8 mouse cellular contexts compared by ENCODE assay signal in genomic region chr16:84042010-84042449, GRCm38 (mm10).
DNase-seq lines count a peak whose midpoint lies in the region; ATAC-seq and TF ChIP-seq lines count a peak whose summit lies in the region.

No protein-coding gene starts in this region.

- 80% methylated on average over 4 of the region's 4 CpGs for WGBS in neural tube, embryonic 13.5 days
- WGBS in forebrain, postnatal 0 days, result 24% methylated on average over 4 of the region's 4 CpGs
- WGBS in stomach, embryonic 14.5 days, result 75% methylated on average over 4 of the region's 4 CpGs

- no peak overlapping the region for H3K4me2 ChIP-seq in neural tube, embryonic 13.5 days
- peak overlapping the region; percentile 8; the same call in 1 of the 2 replicates for H3K4me2 ChIP-seq in forebrain, postnatal 0 days (ENCODE audit: low read depth)
- no peak overlapping the region for H3K4me2 ChIP-seq in stomach, embryonic 14.5 days (replicated peaks; ENCODE audit: low read depth, low read length)

- no peaks in the 10 kb centered on the region for H3K9me3 ChIP-seq in neural tube, embryonic 13.5 days
- H3K9me3 ChIP-seq in forebrain, postnatal 0 days (ENCODE audit: low read length), result no peaks in the 10 kb centered on the region
- no peaks in the 10 kb centered on the region for H3K9me3 ChIP-seq in stomach, embryonic 14.5 days (ENCODE audit: control insufficient read depth, low read depth, low read length)

- intact Hi-C loops in left cerebral cortex, adult 2 months (cut with DNase I), result no loop called here
- intact Hi-C loops in gastrocnemius, adult 2 months (cut with DNase I), result no loop called here

- H3K4me1 ChIP-seq in neural tube, embryonic 13.5 days (replicated peaks), result no peaks in the 10 kb centered on the region
- H3K4me1 ChIP-seq in forebrain, postnatal 0 days (ENCODE audit: insufficient read depth), result 0 out of 2 replicates have a peak, but pooled peaks cover 5% of the 10 kb centered on the region
- no peaks in the 10 kb centered on the region for H3K4me1 ChIP-seq in stomach, embryonic 14.5 days (ENCODE audit: control insufficient read depth, insufficient read depth, low read length)

- no peak for TF ChIP-seq CTCF in forebrain, postnatal 0 days (IDR thresholded peaks at IDR 0.05; ENCODE audit: low read depth)
- no peak for TF ChIP-seq CTCF in left cerebral cortex, adult 2 months (IDR thresholded peaks at IDR 0.05)
- no peak for TF ChIP-seq CTCF in gastrocnemius, adult 2 months (IDR thresholded peaks at IDR 0.05)

- ATAC-seq in neural tube, embryonic 13.5 days (ENCODE audit: low read depth), result peak; percentile 85
- ATAC-seq in forebrain, postnatal 0 days, result peak; percentile 94
- peak; percentile 18; the same call in 1 of the 2 replicates for ATAC-seq in stomach, embryonic 14.5 days (ENCODE audit: insufficient number of reproducible peaks, insufficient read depth, low FRiP score, low read depth)

- H3K9ac ChIP-seq in neural tube, embryonic 13.5 days, result no peak overlapping the region
- H3K9ac ChIP-seq in forebrain, postnatal 0 days, result no peak overlapping the region
- no peak overlapping the region for H3K9ac ChIP-seq in stomach, embryonic 14.5 days (replicated peaks; ENCODE audit: low read depth, low read length)

- no peak for DNase-seq in neural tube, embryonic 10.5 days (ENCODE audit: extremely low spot score, low spot score)
- DNase-seq in forebrain, postnatal 0 days, result peak; percentile 88
- DNase-seq in left cerebral cortex, adult 2 months (ENCODE audit: extremely low spot score in 1 of 2, low spot score in 2 of 2), result peak; percentile 22 to 35
- no peak for DNase-seq in gastrocnemius, adult 18-20 months (ENCODE audit: low spot score)
- DNase-seq in natural killer cell, adult 2 months (ENCODE audit: low spot score in 2 of 2), result no peak
- DNase-seq in gastrocnemius, adult 2 months, result no peak

- H3K4me3 ChIP-seq in neural tube, embryonic 13.5 days, result no peak overlapping the region
- H3K4me3 ChIP-seq in forebrain, postnatal 0 days (ENCODE audit: low read depth, low read length), result no peak overlapping the region
- no peak overlapping the region for H3K4me3 ChIP-seq in left cerebral cortex, adult 2 months
- no peak overlapping the region for H3K4me3 ChIP-seq in stomach, embryonic 14.5 days (ENCODE audit: low read depth, low read length)
- H3K4me3 ChIP-seq in gastrocnemius, adult 2 months, result no peak overlapping the region

- no peaks in the 10 kb centered on the region for H3K27me3 ChIP-seq in neural tube, embryonic 13.5 days
- no peaks in the 10 kb centered on the region for H3K27me3 ChIP-seq in forebrain, postnatal 0 days (ENCODE audit: insufficient read depth, low read length)
- no peaks in the 10 kb centered on the region for H3K27me3 ChIP-seq in stomach, embryonic 14.5 days (ENCODE audit: control insufficient read depth, insufficient read depth, low read length)

- no peak overlapping the region for H3K27ac ChIP-seq in neural tube, embryonic 13.5 days (replicated peaks)
- H3K27ac ChIP-seq in forebrain, postnatal 0 days (ENCODE audit: low read depth, low read length), result no peak overlapping the region
- H3K27ac ChIP-seq in left cerebral cortex, adult 2 months, result no peak overlapping the region
- no peak overlapping the region for H3K27ac ChIP-seq in stomach, embryonic 14.5 days (ENCODE audit: low read length)
- no peak overlapping the region for H3K27ac ChIP-seq in gastrocnemius, adult 2 months

- no peaks in the 10 kb centered on the region for H3K36me3 ChIP-seq in neural tube, embryonic 13.5 days
- H3K36me3 ChIP-seq in forebrain, postnatal 0 days (ENCODE audit: insufficient read depth), result no peaks in the 10 kb centered on the region
- no peaks in the 10 kb centered on the region for H3K36me3 ChIP-seq in stomach, embryonic 14.5 days (ENCODE audit: control insufficient read depth, insufficient read depth, low read length)

Comparison
In these comparisons a context has a peak if more than half of its experiments do, and no peak if none do; other contexts are left out.
1. ATAC-seq: peak in every context shown above with its lines; median percentile 94 in forebrain, postnatal 0 days; 85 in neural tube, embryonic 13.5 days; 18 in stomach, embryonic 14.5 days.
2. DNase-seq: peak in forebrain, postnatal 0 days (single experiment) and left cerebral cortex, adult 2 months (2 of 2); none in neural tube, embryonic 10.5 days (single experiment), gastrocnemius, adult 18-20 months (single experiment), natural killer cell, adult 2 months (0 of 2) and gastrocnemius, adult 2 months (single experiment).